Mouse (Mus musculus) Muller cell, postnatal 12 days (primary cell): ENCODE measurements around the gene Csgalnact2.
A peak's percentile ranks its signal among the peaks of the same experiment; 100 is the strongest.

Experiments
- DNase-seq: peaks from one replicate; pipeline ENCODE4 v3.0.0-alpha.2; 2015; ENCODE audit errors: inconsistent ontology term

Csgalnact2 gene

GRCm38 (mm10) chr6:118137148-118137547 is 1.8 kb downstream of the Csgalnact2 start:
- no peak for DNase-seq

GRCm38 (mm10) chr6:118134461-118134860 is 4.5 kb downstream of the Csgalnact2 start:
- DNase-seq, result no peak

GRCm38 (mm10) chr6:118130022-118130421 is 8.9 kb downstream of the Csgalnact2 start:
- peak; percentile 9 for DNase-seq

DNA sequence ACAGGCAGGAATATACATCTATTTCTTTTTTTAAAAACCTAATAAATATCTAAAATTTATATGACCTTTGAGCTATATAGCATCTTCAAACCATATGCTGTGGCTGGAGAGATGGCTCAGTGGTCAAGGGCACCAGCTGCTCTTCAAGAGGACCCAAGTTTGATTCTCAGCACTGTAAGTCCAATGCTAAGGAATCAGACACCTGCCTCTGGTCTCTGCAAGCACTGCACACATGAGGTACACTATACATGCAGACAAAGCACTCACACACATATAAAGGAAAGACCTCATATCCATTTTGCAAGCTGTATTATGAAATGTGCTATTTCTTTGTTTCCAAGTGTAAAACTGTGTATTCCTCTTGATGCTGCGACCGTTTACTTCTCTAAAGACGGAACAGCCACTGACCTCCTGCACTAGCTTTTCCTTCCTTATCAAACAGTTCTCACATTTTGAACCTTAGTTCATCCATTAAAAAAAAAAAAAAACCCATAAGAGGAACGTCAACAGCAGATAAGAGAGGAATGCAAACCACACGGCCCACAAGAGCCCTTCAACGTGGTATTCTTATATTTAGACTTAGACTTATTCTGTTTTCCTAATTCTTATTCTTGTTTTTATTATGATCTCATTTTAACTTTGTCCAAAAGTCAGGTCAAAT is 11.0 kb downstream of the Csgalnact2 start:
- no peak for DNase-seq

DNA sequence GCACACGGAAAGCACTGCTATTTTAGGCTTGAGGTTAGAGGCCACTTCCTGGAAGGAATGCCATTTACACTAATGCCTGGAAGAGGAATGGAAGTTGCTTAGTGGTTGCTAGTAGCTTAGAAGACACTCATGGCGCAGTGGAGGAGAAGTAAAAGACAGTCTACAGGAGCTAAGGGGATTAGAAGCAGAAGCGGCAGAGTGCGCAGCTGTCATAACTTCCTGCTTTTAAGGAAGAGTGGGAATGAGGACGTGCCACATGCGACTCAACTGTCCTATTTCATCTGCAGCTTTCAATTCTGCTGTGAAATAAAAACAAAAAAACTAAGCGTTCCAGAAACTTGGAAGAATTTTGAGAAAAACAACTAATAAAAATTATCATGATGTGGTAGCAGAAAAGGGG is 11.7 kb downstream of the Csgalnact2 start:
- no peak for DNase-seq

DNA sequence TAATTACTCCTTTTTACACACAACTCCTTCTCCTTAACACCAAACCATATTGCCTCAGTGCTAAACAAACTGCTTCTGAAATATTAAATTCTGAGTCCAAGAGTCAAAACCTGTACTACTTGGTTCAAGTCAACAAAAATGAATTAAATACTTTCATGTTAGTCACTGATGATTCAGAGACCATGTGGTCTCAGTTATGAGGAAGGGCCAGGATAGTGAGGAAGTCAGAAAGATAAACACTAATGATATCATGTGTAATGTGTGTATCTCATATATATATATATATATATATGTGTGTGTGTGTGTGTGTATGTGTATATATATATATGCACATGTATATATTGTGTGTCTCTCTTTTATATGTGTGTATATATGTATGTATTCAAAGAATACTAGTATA is 12.4 kb downstream of the Csgalnact2 start:
- DNase-seq, result no peak

GRCm38 (mm10) chr6:118122767-118123166 is 16.2 kb downstream of the Csgalnact2 start:
- DNase-seq, result no peak

DNA sequence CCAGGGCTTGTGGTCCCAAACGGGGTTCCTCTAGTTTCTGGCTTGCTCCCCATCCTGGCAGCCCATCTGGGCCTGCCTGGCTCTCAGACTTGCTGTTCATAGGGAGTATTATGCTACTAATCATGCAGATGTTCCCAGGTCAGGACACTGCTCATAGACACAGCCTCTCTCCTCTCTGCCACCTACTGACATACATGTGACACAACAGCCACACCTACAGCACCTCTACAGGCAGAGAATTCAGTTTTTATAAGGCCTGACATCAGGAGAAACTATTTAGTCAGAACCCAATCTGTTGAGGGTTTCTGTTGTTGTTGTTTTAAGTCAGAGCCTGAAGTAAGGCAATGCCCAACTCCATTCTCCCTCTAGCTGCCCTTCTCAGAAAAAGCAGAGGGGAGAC is 27.1 kb downstream of the Csgalnact2 start:
- DNase-seq, result no peak

DNA sequence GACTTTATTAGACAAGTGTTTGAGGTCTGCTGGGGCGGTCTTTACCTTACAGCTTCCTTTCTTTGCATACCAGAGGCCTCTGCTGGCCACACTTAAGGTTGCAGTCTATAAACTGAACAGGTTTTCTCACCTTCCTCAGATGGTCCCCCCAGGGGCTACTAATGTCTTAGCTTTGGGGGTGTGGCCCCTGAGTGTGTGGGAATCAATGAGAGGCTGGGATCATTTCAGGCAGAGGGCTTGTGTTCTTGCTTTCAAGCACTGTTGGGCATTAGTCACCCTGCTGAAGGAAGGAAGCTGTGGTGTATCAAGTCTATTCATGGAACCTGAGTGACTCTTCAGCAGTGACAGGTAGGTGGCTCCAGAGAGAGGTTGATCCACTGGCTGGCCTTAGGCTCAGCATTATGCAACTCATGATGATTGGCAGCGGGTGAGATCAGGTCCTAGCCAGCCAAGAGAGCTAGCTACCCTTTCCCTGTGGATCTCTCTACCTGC is 39.6 kb downstream of the Csgalnact2 start:
- DNase-seq, result no peak

DNA sequence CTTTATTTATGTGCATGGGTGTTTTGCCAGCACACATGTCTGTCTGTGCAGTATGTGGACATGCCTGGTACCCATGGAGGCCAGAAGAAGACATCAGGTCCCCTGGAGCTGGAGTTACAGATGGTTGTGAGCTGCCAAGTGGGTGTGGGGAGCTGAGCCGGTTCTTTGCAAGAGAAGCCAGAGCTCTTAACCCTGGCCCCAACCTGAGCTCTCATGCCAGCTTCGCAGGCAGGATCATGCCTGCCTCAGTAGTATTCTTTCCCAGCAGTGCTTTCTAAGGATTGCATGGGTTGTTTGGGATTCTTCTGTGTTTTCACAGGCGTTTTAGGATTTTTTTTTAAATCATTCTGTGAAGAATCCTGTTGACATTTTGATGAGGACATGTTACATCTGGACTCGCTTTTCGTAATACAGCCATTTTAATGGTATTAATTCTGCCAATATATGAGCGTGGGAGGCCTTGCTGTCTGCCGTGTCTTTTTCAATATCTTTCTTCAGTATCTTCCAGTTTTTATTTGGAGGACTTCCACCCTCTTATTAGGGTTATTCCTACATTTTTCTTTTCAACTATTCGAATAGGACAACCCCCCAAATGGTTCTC is 41.1 kb downstream of the Csgalnact2 start:
- DNase-seq, result no peak

DNA sequence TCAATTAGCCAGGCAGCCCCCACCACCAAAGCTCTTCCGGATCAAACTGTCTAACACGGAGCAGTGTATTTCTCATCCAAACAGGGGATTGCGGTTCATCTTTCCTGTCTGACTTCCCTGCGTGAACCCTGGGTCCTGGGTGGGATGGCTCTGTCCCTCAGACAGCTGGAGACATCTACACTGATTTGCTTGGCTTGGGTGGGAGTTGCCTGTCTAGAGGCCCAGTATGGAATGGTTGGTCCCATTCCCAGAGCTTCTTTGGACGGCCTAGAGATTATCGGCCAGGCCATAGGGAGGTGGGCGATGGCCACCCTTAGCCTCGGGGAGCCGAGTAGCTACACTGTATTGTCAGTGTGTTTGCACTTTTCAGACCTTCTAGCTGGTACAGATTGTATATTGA is 48.1 kb downstream of the Csgalnact2 start:
- no peak for DNase-seq

DNA sequence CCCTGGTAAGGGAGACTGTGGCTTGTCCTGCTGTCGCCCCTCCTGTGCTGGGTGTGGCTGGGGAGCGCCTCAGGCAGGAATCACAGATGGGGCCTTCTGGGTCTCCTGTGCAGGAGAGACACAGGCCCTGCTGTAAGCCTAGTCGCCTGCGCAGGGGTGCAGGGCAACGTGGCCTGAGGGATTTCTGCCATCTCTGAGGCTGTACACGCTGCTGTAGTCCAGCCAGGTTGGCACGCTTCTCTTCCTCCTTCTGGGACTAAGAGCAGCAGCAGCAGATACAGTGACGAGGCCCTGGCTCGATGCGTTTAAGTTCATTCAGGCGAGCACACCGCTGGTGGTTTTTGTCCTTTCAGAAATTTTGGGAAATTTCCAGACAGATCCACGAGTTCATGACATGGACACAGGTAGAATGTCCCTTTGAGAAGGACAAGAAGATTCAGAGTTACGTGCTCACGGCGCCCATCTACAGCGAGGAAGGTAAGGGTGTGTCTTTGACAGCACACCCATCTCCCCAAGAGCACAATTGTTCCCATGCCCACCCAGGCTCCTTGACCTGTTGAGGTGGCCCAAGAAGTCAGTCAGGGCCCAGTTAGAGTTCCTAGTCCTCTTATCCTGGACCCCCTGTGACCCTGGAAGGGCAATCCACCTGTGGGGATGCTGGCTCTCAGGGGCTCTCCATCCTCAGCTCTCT is 50.0 kb downstream of the Csgalnact2 start:
- no peak for DNase-seq

DNA sequence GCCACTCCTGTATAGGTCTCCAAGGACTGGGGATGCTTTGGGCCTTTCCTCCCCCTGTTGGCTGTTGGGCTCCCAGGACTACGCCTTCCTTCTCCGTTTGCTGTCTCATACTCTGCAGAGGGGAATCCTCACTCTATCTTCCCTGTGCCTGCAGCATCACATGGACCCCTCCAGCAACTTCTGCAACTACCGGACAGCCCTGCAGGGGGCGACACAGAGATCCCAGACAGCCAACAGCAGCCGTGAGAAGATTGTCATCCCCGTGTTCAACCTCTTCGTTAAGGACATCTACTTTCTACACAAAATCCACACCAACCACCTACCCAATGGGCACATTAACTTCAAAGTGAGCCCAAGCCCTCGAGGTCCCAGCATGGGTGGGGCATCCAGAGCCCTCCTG is 51.0 kb downstream of the Csgalnact2 start:
- DNase-seq, result no peak

GRCm38 (mm10) chr6:118084596-118084995 is 54.3 kb downstream of the Csgalnact2 start:
- DNase-seq, result no peak

GRCm38 (mm10) chr6:118083608-118084007 is 55.3 kb downstream of the Csgalnact2 start:
- DNase-seq, result no peak

DNA sequence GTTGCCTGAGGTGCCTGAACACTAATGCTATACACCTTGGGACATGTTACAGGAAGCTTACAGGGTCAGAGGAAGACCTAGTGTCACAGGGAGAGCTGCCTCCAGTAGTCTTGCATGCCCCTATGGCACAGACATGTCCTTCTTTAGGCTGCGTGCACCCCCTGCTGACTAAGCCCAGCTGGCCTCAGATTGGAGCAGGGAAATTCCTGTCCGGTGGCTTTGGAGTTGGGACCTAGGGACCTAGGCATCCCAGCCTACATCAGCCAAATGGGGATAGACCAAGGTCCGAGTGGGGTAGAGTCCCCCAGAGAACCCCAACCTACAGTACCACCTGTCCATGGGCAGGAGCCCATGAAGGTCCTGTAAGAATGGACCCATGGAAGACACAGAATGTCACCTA is 56.6 kb downstream of the Csgalnact2 start:
- no peak for DNase-seq

DNA sequence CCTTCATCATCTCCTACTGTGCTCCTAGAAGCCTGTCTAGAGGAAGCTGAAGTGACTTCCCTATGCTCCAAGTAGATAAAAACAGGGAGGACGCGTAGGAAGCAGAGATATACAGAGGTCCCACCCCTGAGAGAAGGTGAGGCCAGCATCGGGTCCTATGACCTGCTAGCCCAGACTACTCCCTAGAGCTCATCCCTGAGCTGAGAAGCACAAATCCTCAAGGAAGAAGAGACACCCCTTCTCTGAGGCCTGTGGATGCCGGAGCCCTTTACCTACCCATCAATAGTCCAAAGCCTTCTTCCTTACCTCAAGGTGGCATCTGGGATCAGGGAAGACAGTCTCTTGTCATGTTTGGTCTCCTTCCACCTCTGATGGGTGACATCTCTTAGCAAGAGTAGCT is 58.2 kb downstream of the Csgalnact2 start:
- no peak for DNase-seq

DNA sequence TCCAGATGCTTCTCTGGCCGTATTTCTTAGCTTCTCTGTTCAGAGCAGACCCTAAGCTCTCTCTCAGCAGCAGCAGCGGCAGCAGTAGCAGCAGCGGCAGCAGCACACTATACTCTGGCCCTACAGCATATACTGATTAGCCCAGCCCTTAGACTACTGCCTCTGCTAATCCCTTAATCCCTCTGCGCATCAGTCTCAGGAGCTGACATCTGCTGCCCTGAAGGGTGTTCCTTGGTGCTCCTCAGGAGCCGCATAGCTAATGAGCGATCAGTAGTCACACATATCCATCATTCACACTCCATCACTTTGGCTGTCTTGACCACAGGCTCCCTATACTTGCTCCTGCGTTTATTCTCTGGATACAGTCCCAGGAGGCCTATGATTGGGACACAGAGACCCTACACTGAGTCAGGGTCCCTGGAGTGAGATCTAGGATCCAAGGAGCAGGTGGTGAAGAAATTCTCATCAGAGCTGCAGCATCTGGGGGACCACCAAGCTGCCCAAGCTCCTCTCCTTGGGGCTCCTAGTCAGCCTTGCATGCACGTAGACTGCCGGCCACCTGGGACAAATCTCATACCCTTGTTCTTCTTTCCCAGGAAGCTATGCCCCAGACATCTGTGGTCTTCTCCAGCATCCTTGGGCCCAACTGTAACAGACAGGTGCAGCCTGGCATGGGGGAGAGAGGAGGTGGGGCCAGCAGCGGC is 59.0 kb downstream of the Csgalnact2 start:
- DNase-seq, result no peak

- DNase-seq, result no peak
These were observed 59.6 kb downstream of the Csgalnact2 start for GRCm38 (mm10) chr6:118079292-118079691.

- no peak for DNase-seq
These were observed 60.2 kb downstream of the Csgalnact2 start for GRCm38 (mm10) chr6:118078751-118079150.

- no peak for DNase-seq
These were observed 61.5 kb downstream of the Csgalnact2 start for GRCm38 (mm10) chr6:118077421-118077820.

DNA sequence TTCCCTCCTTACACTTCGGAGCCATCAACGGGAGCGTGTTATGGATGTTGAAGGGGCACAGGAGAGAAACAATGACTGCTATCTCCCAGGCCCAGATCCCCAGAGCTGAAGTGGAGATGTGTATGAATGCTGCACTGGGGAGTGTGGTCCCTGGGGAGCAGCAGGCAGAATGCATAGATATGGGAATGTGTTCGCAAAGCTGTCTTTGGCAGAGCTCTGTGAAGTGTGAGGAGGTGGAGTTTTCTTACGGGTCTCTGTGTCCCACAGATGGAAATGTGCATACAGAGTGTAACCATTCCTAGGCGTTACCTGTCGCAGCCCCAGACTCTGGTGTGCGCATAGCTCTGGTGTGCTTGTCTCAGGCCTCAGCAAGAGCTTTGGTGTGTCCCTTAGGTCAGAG is 62.2 kb downstream of the Csgalnact2 start:
- DNase-seq, result no peak
